Mouse (Mus musculus) induced T-regulatory cell, adult 2 months (primary cell): ENCODE results near the gene Frmd6.
A peak's percentile ranks its signal among the peaks of the same experiment; 100 is the strongest.

ENCODE experiments used
- DNase-seq: peaks from one replicate; pipeline ENCODE4 v3.0.0-alpha.2; 2012; ENCODE audit warnings: low read depth

Gene Frmd6

DNA sequence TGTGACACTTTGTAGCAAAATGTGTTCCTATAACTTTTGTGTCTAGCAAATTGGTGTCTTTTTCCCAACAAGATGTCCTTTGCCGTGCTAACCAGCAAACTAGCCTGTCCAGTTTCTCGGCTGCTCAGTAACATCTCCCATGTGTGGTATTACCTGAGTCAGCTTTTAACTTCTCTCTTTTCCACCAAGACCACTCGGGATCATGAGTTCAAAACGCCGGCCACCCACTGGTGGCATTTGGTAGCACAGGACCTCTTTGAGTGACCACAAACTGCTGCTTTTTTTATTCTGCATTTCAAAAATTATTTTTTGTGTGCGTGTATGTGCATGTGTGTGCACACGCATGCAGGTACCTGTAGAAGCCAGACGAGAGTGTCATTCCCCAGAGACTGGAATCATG lies 73.1 kb downstream of the Frmd6 start:
- DNase-seq: no peak

DNA sequence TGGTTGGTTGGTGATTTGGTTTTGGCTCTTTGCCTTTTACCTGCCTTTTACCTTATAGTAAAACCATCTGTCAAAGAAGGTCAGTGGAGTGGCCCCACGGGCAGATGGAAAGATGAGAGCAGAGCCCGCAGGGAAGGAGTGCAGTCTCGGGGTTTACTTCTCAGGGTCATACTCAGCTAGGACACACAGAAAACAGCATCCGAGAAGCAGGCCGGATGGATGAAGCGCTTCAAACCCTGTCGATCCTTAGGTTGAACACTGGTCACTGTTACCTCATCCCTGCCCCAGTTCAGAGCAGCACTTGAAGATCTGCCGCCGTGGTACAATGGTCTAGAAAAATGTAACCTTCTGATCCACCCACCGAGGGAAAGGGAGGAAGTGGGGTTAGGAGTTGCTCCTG lies 79.2 kb downstream of the Frmd6 start:
- no peak for DNase-seq

DNA sequence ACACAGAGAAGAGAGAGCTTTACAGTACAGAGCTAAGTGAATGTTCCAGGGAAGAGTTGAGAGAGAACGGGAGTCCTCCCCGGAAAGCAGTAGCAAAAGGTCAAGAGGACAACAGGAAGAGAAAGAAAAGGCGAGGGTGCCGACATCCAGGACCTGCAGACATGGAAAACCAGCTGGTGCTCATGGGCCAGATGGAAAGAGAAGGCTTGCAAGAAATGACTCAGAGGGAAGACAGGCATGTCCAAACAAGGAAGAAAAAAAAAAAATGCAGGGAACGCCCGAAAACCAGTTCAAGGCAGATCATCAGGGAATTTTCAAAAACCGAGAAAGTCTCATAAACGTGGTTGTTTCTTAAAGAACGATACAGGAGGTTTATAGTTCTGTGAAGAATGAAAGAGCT lies 81.6 kb downstream of the Frmd6 start:
- no peak for DNase-seq

DNA sequence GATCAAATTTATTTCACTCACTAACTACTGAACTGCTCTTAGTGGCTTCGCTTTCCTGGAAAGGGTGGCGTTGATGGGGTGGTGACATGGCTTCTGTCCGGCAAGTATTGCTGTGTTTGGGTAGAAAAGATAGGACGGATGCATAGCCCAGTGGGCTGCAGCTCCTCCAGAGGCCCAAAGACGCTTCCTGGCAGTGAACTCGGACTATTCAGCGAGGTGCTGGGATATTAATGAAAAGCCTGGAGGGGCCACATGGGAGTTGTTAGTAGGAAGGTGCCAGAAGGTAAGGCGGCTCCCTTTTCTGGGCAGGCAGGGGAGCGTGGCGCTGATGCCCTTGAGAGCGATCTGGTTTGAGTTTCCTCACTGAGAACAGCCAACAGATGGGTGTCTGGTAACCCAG lies 82.3 kb downstream of the Frmd6 start:
- no peak for DNase-seq

DNA sequence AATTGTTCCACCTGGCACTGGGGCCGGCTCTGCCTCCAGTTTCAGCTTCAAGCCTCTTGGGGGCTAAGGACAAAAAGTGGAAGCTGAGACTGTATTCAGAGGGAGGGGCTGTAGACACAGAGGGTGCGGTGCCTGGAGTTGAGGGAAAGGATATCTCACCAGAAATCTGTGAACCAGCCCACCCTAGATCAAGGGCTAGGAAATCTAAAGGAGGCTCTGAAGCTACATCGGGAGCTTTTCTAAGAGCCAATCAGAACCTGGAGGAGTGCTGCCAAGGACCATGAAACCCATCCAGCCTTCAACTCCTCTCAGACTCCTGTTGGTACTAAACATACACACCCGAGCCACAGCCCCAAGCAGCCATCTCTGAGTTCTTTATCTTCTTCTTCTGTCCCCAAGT lies 82.8 kb downstream of the Frmd6 start:
- DNase-seq: no peak

DNA sequence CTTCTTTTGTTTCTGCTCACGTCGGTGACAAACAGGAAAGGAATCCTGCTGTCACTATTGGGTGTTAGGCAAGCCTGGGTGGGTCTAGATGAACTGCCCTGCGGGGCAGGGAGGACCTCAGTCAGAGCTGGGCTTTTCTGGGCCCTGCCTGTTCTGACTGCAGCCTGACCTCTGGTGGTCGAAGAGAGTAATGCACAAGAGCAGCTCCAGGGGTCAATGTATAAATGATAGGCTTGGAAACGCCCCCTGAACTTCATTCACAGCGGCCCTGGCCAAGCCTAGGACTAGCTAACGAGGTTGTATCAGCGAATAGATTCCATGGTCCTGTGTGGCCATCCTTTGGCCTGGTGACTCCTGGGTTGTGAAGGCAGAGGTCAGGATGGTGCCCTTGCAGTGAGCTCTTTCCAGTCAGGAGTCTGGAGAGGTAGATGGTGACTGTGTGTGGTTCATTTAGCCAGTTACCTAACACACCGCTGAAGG lies 85.0 kb downstream of the Frmd6 start:
- DNase-seq: peak; percentile 87

DNA sequence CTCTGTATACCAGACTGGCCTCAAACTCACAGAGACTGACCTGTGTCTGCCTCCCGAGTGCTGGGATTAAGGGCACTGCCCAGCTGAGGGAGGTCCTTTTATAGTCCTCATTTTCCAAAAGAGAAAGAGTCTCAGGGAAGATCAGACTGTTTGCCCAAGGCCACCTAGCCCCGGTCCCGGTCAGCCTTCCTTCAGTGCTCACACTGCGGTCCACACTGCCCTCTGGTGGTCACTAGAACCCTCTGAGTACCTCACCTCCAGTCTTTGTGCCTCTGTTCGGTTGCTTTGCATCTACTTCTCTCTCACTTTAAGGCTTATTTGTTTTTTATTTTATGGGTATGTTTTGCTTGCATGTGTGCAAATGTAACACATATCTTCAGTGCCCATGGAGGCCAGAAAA lies 85.7 kb downstream of the Frmd6 start:
- peak; percentile 89 for DNase-seq

DNA sequence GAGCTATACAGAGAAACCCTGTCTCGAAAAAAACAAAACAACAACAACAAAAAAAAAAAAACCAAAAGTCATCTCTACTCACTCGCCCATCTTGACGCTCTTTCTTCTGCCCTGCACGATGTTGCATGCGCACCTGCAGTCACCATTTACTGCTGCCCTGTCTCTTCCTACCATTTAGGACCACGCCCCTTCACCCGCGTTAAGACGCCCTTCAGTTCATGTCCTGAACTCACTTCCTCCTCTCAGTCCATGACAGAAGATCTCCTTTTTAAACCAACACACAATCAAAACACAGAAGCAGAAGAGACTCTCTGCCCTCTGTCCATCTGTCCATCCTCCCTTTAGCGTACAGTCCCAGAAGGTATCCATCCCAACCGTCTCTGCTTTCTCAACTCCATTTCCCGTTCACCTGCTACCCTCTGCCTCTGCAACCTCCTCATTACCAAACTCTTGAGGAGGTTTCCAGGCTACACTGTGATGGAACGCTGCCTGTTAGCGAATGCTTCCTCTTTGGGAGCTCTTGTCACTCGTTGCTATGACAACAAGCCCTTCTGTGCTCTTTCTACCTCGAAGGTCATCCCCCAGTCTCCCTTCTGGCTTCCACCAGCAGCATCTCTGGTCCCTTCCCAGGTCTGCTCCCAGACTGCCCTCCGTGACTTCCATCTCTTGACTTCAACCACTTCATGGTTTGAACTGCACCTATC lies 86.5 kb downstream of the Frmd6 start:
- DNase-seq: peak; percentile 54

DNA sequence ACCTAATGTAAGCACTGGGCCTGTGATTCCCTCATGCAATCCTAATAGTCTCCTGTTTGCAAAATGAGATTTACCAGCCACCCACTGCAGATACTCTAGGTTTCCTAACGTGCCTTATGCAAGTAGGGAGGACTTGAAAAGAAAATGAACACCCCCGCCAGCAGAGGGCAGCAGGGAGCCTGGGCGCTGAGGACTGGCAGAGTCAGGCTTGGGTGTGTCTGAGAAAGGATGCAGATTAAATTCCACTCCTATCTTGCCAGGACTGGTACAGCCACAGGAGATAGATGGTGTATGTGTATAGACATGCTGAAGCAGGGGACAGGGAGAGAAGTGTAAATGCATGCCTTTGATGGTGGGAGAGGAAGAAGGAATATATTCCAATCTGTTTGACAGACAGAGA lies 88.1 kb downstream of the Frmd6 start:
- peak; percentile 89 for DNase-seq

DNA sequence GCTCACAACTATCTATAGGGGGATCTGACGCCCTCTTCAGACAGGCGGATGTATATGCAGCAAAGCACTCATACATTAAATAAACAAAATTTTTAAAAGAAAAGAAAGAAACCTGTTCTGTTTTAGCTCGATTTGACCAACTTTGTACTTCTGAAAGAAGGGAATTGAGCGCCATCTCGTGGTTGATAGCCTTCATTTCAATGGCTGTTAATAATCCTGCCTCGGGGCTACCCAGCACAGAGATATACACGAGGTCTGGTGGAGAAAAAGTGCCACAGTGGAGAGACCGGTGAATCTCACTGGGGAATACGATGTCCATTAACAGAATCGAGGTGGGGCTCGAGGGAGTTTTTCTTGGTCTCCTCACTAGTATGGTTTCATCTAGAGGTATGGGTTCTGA lies 89.1 kb downstream of the Frmd6 start:
- DNase-seq: peak; percentile 83

DNA sequence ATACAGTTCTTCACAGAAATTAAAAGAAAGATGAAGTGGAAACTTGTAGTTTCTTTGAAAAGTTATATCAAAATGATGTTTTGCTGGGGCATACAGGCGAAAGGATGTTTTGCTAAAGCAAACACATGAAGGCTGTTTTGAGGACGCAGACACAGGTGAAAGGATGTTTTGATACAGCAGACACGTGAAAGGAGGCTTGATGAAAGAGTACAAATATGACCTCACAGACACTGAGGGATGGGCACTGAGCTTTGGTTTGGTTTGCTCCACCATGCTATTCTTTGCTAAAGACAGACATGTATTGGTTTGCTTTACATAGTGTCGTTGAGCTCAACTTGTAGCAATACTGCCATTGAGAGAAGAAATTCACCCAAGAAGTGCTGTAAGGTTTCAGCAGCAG lies 104.5 kb downstream of the Frmd6 start:
- DNase-seq: no peak

DNA sequence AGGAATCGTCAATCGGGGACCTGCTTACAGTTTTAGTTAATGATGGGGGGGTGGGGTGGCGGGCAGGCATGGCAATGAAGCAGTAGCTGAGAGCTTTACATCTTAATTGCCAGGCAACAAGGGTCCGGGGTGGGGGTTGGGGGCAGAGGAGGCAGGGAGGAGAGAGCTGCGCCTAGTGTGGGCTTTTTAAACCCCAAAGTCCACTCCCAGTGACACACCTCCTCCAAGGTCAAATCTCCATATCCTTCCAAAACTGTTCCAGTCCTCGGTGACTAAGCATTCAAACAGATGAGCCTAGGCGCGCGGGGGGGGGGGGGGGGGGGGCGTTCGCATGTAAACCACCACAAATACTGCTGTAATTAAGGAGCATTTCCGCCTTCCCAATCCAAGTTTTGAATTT lies 111.8 kb downstream of the Frmd6 start:
- no peak for DNase-seq

DNA sequence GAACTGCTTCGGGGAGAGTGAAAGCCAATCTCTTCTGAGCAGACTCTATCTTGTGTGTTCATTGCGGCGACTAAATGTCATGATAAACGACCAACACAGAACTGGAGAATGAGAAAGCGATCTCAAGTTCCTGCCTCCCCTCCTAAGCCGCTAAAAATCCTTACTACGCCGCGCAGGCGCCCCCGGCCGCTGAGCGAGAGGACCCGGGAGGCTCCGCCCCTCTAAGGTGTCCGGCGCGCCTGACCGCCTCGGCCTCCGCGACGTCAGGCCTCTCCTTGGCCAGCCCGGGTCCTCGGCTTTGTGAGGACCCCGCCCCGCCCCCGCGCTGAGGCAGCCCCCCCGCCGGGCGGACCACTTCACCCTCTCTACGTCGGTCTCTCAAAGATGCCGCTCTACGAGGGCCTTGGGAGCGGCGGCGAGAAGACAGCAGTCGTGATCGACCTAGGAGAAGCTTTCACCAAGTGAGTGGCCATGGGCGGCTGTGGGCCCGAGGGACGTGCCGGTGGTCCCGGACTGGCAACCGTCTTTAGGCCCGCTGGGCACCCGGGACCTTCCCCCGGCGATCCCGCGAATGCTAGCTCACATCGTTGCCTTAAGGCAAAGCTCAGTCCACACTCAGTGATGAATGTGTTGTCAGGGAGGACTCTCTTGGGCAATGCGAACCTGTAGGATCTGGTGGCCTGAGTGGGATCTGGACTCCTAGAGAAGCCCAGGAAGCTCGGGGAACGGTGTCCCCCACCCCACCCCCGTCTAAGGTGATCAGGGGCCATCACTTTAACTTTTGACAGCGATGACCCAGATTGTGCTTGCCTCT lies 112.5 kb downstream of the Frmd6 start, which contains the start of gene Actr10:
TSS of gene Actr10 (plus strand) at position 287 of the 814 bp plus-strand sequence.
- DNase-seq: peak; percentile 95

DNA sequence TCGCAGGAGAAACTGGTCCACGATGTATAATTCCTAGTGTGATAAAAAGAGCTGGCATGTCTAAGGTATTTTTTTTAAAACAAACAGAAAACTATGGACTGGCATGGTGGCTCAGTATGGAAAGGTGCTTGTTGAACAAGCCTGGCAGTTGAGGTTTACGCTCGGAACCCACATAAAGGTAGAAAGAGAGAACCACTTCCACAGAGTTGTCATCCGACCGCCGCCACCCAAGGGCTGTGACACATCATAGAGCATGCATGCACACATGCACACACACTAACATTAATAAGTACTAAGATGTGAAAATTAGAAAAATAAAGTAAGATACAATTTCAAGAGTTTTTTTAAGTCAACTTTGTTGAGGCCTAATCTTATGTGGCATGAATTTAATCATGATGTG lies 115.5 kb downstream of the Frmd6 start:
- DNase-seq: peak; percentile 35

DNA sequence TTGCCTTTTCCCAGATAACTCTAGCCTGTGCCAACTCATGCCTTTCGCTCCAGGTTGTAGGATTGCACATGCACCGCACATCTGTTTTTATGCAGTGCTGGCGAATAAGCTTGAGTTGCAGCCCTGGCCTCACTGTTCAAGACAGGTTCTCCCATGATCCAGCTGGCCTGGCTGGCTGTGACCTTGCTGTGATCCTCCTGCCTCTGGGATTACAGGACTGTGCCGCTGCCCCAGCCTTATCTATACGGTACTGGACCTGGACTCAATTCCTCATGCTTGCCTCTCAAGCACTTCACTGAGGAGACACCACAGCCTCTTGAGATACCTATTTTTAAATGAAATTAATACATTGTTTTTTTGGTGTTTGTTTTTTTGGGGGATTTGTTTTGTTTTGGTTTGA lies 118.9 kb downstream of the Frmd6 start:
- no peak for DNase-seq

DNA sequence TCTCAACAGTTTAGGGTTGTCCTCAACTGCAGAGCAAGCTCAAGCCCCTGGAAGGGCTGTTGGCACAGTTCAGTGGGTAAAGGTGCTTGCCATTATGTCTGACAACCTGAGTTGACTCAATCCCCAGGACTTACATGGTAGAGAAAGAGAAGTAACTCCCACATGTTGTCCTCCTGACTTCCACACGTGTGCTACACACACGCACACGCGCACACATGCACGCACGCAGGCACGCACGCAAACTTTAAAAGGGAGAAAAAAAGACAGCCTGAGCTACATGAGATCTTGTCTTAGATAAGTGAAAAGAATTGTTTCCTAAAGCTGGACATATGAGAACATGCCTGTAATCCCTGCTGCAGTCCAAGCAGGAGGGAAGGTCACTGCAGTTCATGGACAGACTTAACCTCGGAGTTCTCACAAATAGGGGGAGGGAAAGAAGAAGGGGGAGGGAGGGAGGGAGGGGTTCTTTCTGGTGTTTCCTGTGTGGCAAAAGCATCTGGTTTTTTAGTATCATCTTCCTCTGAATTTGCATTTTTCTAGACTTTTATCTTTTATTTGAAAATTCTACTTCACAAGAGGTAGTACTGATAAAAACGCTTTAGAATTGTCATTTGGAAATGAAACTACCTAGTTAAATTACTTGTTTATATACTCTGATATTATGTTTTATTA lies 121.4 kb downstream of the Frmd6 start:
- DNase-seq: peak; percentile 42
